Mouse (Mus musculus): ENCODE results near the gene Cd28. TPM values are rescaled to one million over a fixed set of nuclear protein-coding genes. Genes with fewer than 3 reads are reported as not detected.

The Cd28 gene
- polyA plus RNA-seq, 1 experiment from 2014 or later = 0.16 TPM

- Histone ChIP-seq H3K9me3 (ENCODE audit: control insufficient read depth, low read length) (no peaks in the 10 kb centered on the region), H3K4me3 (ENCODE audit: low read length) (no peak overlapping the region), H3K9ac (ENCODE audit: low read depth, low read length) (no peak overlapping the region), H3K4me1 (ENCODE audit: control insufficient read depth, insufficient read depth, low read length) (peaks cover 3% of the 10 kb centered on the region; the same call in 1 of the 2 replicates), H3K36me3 (ENCODE audit: control insufficient read depth, insufficient read depth, low read length) (no peaks in the 10 kb centered on the region), H3K27me3 (ENCODE audit: control insufficient read depth, insufficient read depth, low read length) (no peaks in the 10 kb centered on the region), H3K4me2 (replicated peaks; ENCODE audit: low read depth, low read length) (no peak overlapping the region), H3K27ac (ENCODE audit: low read depth, low read length) (peak overlapping the region; percentile 34; the same call in 1 of the 2 replicates)
- ATAC-seq (ENCODE audit: low FRiP score, low TSS enrichment) = 0 out of 2 replicates have a peak, but pooled peaks have one; percentile 55
- WGBS = 40% methylated on average over 8 of the region's 8 CpGs
Observed at GRCm38 (mm10) chr1:60715651-60716196, 876 bp upstream of the Cd28 start.

DNA sequence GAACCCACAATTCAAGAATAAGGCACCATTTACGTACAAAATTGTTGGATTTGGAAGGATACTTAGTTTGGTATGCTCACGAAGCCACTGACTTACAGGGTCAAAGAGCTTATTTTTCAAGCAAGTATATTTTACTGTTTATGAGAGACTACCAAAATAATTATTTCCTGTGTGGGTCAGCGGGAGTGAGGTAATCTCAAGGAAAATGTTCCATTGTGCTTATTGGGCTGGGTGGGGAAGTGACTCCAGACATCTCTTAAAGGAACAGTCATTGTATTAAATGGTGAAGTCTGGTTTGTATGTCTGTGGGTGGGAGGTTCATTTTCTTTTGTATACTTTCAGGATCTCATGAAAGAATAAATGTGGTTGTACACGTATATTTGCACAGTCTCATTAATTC is 2.0 kb downstream of the Cd28 start:
- Histone ChIP-seq H3K9ac (ENCODE audit: low read depth, low read length) (no peak overlapping the region), H3K4me2 (replicated peaks; ENCODE audit: low read depth, low read length) (no peak overlapping the region), H3K27ac (ENCODE audit: low read depth, low read length) (no peak overlapping the region), H3K36me3 (ENCODE audit: control insufficient read depth, insufficient read depth, low read length) (no peaks in the 10 kb centered on the region), H3K4me3 (ENCODE audit: low read length) (no peak overlapping the region), H3K27me3 (ENCODE audit: control insufficient read depth, insufficient read depth, low read length) (no peaks in the 10 kb centered on the region), H3K9me3 (ENCODE audit: control insufficient read depth, low read length) (no peaks in the 10 kb centered on the region), H3K4me1 (ENCODE audit: control insufficient read depth, insufficient read depth, low read length) (peaks cover 3% of the 10 kb centered on the region; the same call in 1 of the 2 replicates)
- no peak for ATAC-seq (ENCODE audit: low FRiP score, low TSS enrichment)
- 66% methylated on average over 4 of the region's 4 CpGs for WGBS

- H3K4me1 ChIP-seq (ENCODE audit: control insufficient read depth, insufficient read depth, low read length) = no peaks in the 10 kb centered on the region
- no peaks in the 10 kb centered on the region; the same call in 1 of the 2 replicates for H3K9me3 ChIP-seq (ENCODE audit: control insufficient read depth, low read length)
- no peaks in the 10 kb centered on the region for H3K27me3 ChIP-seq (ENCODE audit: control insufficient read depth, insufficient read depth, low read length)
- H3K4me2 ChIP-seq (replicated peaks; ENCODE audit: low read depth, low read length) = no peak overlapping the region
- H3K27ac ChIP-seq (ENCODE audit: low read depth, low read length) = no peak overlapping the region
- no peak for ATAC-seq (ENCODE audit: low FRiP score, low TSS enrichment)
- H3K9ac ChIP-seq (ENCODE audit: low read depth, low read length) = no peak overlapping the region
- H3K4me3 ChIP-seq (ENCODE audit: low read length) = no peak overlapping the region
- H3K36me3 ChIP-seq (ENCODE audit: control insufficient read depth, insufficient read depth, low read length) = no peaks in the 10 kb centered on the region
- WGBS = 82% methylated on average over 3 of the region's 3 CpGs
Observed at GRCm38 (mm10) chr1:60723555-60723954, 7.0 kb downstream of the Cd28 start.

GRCm38 (mm10) chr1:60731940-60732339 is 15.3 kb downstream of the Cd28 start:
- H3K36me3 ChIP-seq (ENCODE audit: control insufficient read depth, insufficient read depth, low read length) = no peaks in the 10 kb centered on the region
- ATAC-seq (ENCODE audit: low FRiP score, low TSS enrichment) = no peak
- no peak overlapping the region for H3K27ac ChIP-seq (ENCODE audit: low read depth, low read length)
- peaks cover 11% of the 10 kb centered on the region for H3K4me1 ChIP-seq (ENCODE audit: control insufficient read depth, insufficient read depth, low read length)
- no peak overlapping the region for H3K4me3 ChIP-seq (ENCODE audit: low read length)
- H3K4me2 ChIP-seq (replicated peaks; ENCODE audit: low read depth, low read length) = no peak overlapping the region
- H3K9ac ChIP-seq (ENCODE audit: low read depth, low read length) = no peak overlapping the region
- H3K9me3 ChIP-seq (ENCODE audit: control insufficient read depth, low read length) = no peaks in the 10 kb centered on the region
- 90% methylated on average over 2 of the region's 2 CpGs for WGBS
- no peaks in the 10 kb centered on the region for H3K27me3 ChIP-seq (ENCODE audit: control insufficient read depth, insufficient read depth, low read length)

- no peaks in the 10 kb centered on the region for H3K9me3 ChIP-seq (ENCODE audit: control insufficient read depth, low read length)
- 16% methylated on average over 12 of the region's 12 CpGs for WGBS
- H3K36me3 ChIP-seq (ENCODE audit: control insufficient read depth, insufficient read depth, low read length) = no peaks in the 10 kb centered on the region
- H3K9ac ChIP-seq (ENCODE audit: low read depth, low read length) = no peak overlapping the region
- no peak overlapping the region for H3K4me2 ChIP-seq (replicated peaks; ENCODE audit: low read depth, low read length)
- peak; percentile 92 for ATAC-seq (ENCODE audit: low FRiP score, low TSS enrichment)
- H3K27ac ChIP-seq (ENCODE audit: low read depth, low read length) = peak overlapping the region; percentile 34; the same call in 1 of the 2 replicates
- H3K4me3 ChIP-seq (ENCODE audit: low read length) = no peak overlapping the region
- H3K4me1 ChIP-seq (ENCODE audit: control insufficient read depth, insufficient read depth, low read length) = peaks cover 11% of the 10 kb centered on the region
- H3K27me3 ChIP-seq (ENCODE audit: control insufficient read depth, insufficient read depth, low read length) = no peaks in the 10 kb centered on the region
Observed at GRCm38 (mm10) chr1:60735072-60735907, 18.7 kb downstream of the Cd28 start.

DNA sequence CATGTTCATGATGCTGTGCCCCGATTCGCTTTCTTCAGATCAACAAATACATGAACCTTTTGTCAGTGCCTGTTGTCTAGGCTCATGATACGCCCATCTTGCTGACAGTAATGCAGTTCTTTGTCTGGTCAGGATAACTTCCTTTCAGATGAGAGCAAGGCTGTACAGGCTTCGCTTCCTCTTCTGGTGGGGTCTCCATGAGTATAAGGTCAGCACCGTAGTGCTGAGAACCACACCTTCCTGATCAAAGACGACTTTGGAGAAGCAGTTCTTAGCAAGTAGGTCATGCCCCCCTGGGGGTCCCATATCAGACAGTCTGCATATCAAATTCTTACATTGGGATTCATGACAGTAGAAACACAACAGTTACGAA is 19.3 kb downstream of the Cd28 start:
- Histone ChIP-seq H3K4me2 (replicated peaks; ENCODE audit: low read depth, low read length) (no peak overlapping the region), H3K36me3 (ENCODE audit: control insufficient read depth, insufficient read depth, low read length) (no peaks in the 10 kb centered on the region), H3K27ac (ENCODE audit: low read depth, low read length) (peak overlapping the region; percentile 34; the same call in 1 of the 2 replicates), H3K4me3 (ENCODE audit: low read length) (no peak overlapping the region), H3K9ac (ENCODE audit: low read depth, low read length) (no peak overlapping the region), H3K27me3 (ENCODE audit: control insufficient read depth, insufficient read depth, low read length) (no peaks in the 10 kb centered on the region), H3K9me3 (ENCODE audit: control insufficient read depth, low read length) (no peaks in the 10 kb centered on the region), H3K4me1 (ENCODE audit: control insufficient read depth, insufficient read depth, low read length) (peaks cover 11% of the 10 kb centered on the region)
- WGBS = 54% methylated on average over 7 of the region's 7 CpGs
- no peak for ATAC-seq (ENCODE audit: low FRiP score, low TSS enrichment)

DNA sequence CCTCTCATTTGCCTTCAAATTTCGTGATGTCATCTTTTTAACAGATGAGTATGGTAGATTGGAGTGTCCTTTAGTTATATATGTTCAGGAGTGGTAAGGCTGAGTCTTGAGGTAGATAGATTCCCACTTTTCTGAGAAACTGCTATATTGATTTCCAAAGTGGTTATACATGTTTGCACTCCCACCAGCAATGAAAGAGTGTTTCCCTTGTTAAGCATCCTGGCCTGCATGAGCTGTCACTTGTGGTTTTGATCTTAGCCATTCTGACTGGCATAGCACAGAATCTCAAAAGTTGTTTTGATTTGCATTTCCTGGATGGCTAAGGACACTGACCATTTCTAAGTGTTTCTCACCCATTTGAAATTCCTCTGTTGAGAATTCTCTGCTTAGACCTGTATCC is 27.7 kb downstream of the Cd28 start:
- Histone ChIP-seq H3K27ac (ENCODE audit: low read depth, low read length) (no peak overlapping the region), H3K4me1 (ENCODE audit: control insufficient read depth, insufficient read depth, low read length) (no peaks in the 10 kb centered on the region), H3K27me3 (ENCODE audit: control insufficient read depth, insufficient read depth, low read length) (no peaks in the 10 kb centered on the region), H3K4me2 (replicated peaks; ENCODE audit: low read depth, low read length) (no peak overlapping the region), H3K36me3 (ENCODE audit: control insufficient read depth, insufficient read depth, low read length) (no peaks in the 10 kb centered on the region), H3K9ac (ENCODE audit: low read depth, low read length) (no peak overlapping the region), H3K4me3 (ENCODE audit: low read length) (no peak overlapping the region), H3K9me3 (ENCODE audit: control insufficient read depth, low read length) (no peaks in the 10 kb centered on the region)
- 79% methylated on average over 1 of the region's 1 CpGs for WGBS
- ATAC-seq (ENCODE audit: low FRiP score, low TSS enrichment) = no peak

DNA sequence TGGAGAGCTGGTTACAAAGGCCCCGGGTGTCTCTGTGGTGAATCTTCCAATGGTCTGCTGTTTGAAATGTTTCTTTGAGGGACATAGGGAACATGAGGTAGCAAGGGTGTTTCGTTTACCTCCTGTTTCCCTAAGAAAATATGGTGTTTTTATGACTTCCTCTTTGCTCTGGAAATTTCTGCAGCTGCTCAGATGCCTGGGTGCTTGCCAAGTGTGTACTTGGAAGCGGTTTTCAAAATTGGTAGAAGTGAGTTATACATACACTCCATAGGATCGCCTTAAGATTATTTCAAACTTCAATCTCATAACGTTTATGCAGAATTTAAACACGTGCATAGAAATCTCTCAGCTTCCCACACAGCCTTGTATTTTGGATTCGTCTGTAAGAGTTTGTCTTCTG is 29.1 kb downstream of the Cd28 start:
- Histone ChIP-seq H3K4me3 (ENCODE audit: low read length) (no peak overlapping the region), H3K4me2 (replicated peaks; ENCODE audit: low read depth, low read length) (no peak overlapping the region), H3K9ac (ENCODE audit: low read depth, low read length) (no peak overlapping the region), H3K27ac (ENCODE audit: low read depth, low read length) (0 out of 2 replicates have a peak overlapping the region, but pooled peaks have one; percentile 59), H3K36me3 (ENCODE audit: control insufficient read depth, insufficient read depth, low read length) (no peaks in the 10 kb centered on the region), H3K27me3 (ENCODE audit: control insufficient read depth, insufficient read depth, low read length) (no peaks in the 10 kb centered on the region), H3K9me3 (ENCODE audit: control insufficient read depth, low read length) (no peaks in the 10 kb centered on the region), H3K4me1 (ENCODE audit: control insufficient read depth, insufficient read depth, low read length) (no peaks in the 10 kb centered on the region; the same call in 1 of the 2 replicates)
- WGBS = 55% methylated on average over 7 of the region's 7 CpGs
- no peak for ATAC-seq (ENCODE audit: low FRiP score, low TSS enrichment)

DNA sequence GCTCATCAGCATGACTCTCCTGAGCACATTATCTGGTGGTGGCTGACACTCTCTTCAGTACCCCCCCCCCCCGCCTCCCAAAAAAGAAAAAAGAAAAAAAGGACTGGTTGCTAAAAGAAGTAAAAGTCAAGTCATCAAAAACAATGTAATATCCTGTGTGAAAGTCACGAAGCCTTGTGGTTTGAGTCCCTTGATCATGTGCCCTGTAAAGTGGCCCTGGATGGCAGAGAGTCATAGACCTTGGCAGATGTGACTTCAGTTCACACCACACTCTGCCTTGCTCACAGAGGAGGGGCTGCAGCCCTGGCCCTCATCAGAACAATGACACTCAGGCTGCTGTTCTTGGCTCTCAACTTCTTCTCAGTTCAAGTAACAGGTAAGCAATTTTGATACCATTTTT is 29.6 kb downstream of the Cd28 start:
- Histone ChIP-seq H3K9ac (ENCODE audit: low read depth, low read length) (no peak overlapping the region), H3K27ac (ENCODE audit: low read depth, low read length) (no peak overlapping the region), H3K36me3 (ENCODE audit: control insufficient read depth, insufficient read depth, low read length) (no peaks in the 10 kb centered on the region), H3K9me3 (ENCODE audit: control insufficient read depth, low read length) (no peaks in the 10 kb centered on the region), H3K27me3 (ENCODE audit: control insufficient read depth, insufficient read depth, low read length) (no peaks in the 10 kb centered on the region), H3K4me2 (replicated peaks; ENCODE audit: low read depth, low read length) (no peak overlapping the region), H3K4me3 (ENCODE audit: low read length) (no peak overlapping the region), H3K4me1 (ENCODE audit: control insufficient read depth, insufficient read depth, low read length) (no peaks in the 10 kb centered on the region; the same call in 1 of the 2 replicates)
- 52% methylated on average over 2 of the region's 2 CpGs for WGBS
- no peak for ATAC-seq (ENCODE audit: low FRiP score, low TSS enrichment)
